Mouse (Mus musculus): Measurements from ENCODE around the gene Tmem242. TPM values are rescaled to one million over a fixed set of nuclear protein-coding genes. Genes with fewer than 3 reads are reported as not detected.

Gene Tmem242
- polyA plus RNA-seq, 1 experiment from 2014 or later, result 106 TPM

DNA sequence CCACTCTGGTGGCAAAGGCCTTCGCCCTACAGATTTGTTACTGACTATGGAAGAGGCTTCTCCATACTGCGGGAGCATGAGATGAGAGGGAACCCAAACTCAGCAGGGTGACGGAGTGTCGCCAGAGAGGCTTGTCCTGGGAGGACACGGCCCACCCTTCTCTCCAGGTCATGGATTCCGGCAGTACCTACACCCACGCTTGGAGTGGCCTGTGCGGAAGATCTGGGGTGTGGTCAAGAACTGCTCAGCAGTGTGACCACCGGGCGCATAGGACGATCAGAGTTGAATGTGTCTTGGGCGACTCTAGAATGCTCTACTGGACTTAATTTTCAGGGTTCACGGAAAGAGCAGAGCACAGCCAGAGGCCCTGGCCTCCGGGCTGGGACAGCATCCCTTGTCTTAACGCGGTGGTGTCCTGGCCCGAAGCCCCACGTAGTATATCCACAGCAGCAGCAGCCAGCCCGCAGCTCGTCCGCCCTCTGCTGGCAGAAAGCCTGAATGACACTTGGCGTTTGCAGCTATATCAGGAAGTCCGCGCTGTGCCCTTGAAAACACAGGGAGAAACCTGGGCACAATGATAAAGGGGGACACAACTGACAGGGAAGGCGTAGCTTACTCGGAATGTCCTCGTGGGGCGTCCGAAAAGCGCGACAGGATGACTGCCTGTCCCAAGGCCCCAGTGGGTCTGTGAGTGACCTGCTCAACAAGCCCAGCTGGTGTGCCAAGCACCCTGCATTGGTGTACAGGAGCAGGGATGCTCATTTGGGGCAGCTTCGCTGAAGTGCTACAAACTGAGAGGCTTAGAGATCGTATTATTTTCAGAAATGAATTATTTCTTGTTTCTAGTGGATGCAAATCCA, 42.7 kb downstream of the Tmem242 start:
- Histone ChIP-seq H3K9ac (peak overlapping the region; percentile 63; the same call in 1 of the 2 replicates), H3K27ac (no peak overlapping the region), H3K27me3 (peaks cover 12% of the 10 kb centered on the region; the same call in 1 of the 2 replicates), H3K36me3 (no peaks in the 10 kb centered on the region), H3K4me2 (peak overlapping the region; percentile 36; the same call in 1 of the 2 replicates), H3K9me3 (no peaks in the 10 kb centered on the region), H3K4me3 (no peak overlapping the region), H3K4me1 (replicated peaks) (peaks cover 11% of the 10 kb centered on the region)
- ATAC-seq (ENCODE audit: low FRiP score), result peak; percentile 76
- WGBS, result 30% methylated on average over 33 of the region's 33 CpGs

DNA sequence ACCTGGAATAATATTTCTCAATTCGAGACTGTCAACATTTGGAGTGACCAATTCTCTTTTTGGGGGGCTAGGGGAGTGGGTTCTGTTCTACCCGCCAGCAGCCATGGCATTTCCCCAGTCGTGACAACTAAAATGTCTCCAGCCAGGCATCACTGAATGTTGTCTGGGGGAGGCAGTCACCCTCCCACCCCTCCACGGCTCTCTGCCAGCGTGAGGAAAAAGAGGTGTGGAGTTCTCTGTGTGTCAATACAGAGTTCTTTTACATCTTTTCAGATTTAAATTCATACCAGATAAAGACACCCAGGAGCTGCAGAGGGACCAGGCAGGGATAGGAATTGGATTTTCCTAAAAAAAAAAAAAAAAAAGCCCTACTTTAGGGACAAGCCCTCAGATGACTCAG, 43.8 kb downstream of the Tmem242 start:
- 67% methylated on average over 5 of the region's 5 CpGs for WGBS
- no peak for ATAC-seq (ENCODE audit: low FRiP score)
- no peak overlapping the region for H3K4me2 ChIP-seq

DNA sequence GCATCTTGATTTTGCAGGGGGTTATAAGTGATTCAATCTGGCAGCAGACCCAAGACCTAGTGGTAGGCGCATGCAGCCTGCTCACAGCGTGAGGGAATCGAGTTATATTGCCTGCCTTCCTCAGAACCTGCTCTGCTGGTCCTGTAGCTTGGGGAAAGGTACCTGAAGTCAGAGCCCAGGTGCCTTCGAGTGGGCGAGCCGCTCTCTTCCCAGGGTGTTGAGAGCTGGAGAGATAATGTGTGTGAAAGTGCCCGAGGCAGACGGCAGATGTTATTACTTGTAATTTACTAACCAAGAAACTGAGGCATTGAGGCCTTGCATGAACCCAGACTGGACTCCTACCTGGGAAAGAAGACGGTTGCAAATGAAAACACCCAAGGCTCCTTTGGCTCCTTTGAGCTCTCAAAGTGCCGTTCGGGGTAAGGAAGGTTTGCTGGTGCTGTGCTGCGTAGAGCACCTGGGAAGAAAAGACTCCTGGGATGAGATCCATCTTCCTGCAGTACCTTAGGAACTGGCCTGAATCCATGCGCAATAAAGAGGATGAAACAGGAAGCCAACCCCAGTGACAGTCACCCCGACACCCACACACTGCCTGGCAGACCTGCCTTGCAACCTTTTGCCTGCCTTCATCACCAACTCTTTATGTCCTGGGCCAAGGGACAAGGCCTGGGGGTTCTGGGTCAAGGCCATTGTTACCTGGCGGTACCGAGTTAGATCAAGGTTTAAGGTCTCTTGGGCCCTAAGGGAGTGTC, 44.4 kb downstream of the Tmem242 start:
- no peak for ATAC-seq (ENCODE audit: low FRiP score)
- Histone ChIP-seq H3K4me1 (replicated peaks) (peaks cover 14% of the 10 kb centered on the region), H3K4me3 (no peak overlapping the region), H3K27me3 (peaks cover 12% of the 10 kb centered on the region; the same call in 1 of the 2 replicates), H3K9me3 (no peaks in the 10 kb centered on the region), H3K9ac (no peak overlapping the region), H3K27ac (no peak overlapping the region), H3K36me3 (no peaks in the 10 kb centered on the region), H3K4me2 (no peak overlapping the region)
- 90% methylated on average over 16 of the region's 16 CpGs for WGBS

More for the DNA sequence above, 43.8 kb downstream of the Tmem242 start:
- H3K9ac ChIP-seq, result no peak overlapping the region
- H3K4me1 ChIP-seq (replicated peaks), result peaks cover 10% of the 10 kb centered on the region
- H3K36me3 ChIP-seq, result no peaks in the 10 kb centered on the region
- no peak overlapping the region for H3K27ac ChIP-seq
- H3K27me3 ChIP-seq, result peaks cover 12% of the 10 kb centered on the region; the same call in 1 of the 2 replicates
- no peak overlapping the region for H3K4me3 ChIP-seq
- H3K9me3 ChIP-seq, result no peaks in the 10 kb centered on the region

DNA sequence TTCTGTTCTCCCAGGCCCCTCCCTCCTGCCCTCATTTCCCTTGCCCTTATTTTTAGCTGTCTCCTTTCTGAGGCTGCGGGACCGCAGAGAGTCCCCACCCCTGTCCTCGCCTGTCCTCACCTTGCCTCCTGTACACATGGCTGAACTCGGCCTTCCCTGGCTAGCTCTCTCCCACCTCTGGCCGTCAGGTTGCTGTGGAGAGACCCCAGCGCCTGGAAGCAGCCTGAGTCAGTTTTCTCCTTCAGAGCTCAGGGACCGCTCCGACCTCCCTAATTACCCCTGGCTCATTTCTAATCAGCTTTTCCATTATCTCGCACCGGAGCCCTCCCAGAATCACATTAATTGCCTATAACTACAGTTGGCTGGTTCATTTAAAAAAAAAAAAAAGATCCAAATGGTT, 49.4 kb downstream of the Tmem242 start:
- Histone ChIP-seq H3K27ac (peak overlapping the region; percentile 63), H3K9me3 (no peaks in the 10 kb centered on the region), H3K4me3 (no peak overlapping the region), H3K9ac (no peak overlapping the region), H3K4me1 (replicated peaks) (peaks cover 22% of the 10 kb centered on the region), H3K27me3 (no peaks in the 10 kb centered on the region), H3K36me3 (no peaks in the 10 kb centered on the region), H3K4me2 (no peak overlapping the region)
- ATAC-seq (ENCODE audit: low FRiP score), result peak; percentile 63; the same call in 1 of the 2 replicates
- WGBS, result 49% methylated on average over 10 of the region's 10 CpGs

DNA sequence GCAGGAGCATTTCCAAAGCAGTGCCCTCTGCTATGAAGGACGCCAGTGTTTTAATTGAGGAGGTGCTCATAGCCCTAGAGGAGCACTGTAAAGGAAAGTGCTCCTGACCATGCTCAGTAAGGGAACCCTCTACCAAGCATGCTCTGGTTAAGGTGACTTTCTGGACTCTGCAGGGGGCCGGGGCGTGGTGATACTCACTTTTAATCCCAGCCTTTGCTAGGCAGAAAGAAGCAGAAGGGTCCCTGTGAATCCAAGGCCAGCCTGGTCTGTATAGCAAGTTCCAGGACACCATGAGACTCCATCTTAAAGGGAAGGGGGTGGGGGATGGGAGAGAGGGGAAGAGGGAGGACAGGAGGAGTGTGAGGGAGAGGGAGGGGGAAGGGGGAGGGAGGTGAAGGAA, 51.7 kb downstream of the Tmem242 start:
- WGBS, result 68% methylated on average over 3 of the region's 3 CpGs
- H3K9me3 ChIP-seq, result no peaks in the 10 kb centered on the region
- H3K4me1 ChIP-seq (replicated peaks), result peaks cover 22% of the 10 kb centered on the region
- no peak overlapping the region for H3K9ac ChIP-seq
- ATAC-seq (ENCODE audit: low FRiP score), result no peak
- no peaks in the 10 kb centered on the region for H3K36me3 ChIP-seq
- H3K27me3 ChIP-seq, result no peaks in the 10 kb centered on the region
- no peak overlapping the region for H3K4me2 ChIP-seq
- no peak overlapping the region for H3K4me3 ChIP-seq
- H3K27ac ChIP-seq, result no peak overlapping the region

DNA sequence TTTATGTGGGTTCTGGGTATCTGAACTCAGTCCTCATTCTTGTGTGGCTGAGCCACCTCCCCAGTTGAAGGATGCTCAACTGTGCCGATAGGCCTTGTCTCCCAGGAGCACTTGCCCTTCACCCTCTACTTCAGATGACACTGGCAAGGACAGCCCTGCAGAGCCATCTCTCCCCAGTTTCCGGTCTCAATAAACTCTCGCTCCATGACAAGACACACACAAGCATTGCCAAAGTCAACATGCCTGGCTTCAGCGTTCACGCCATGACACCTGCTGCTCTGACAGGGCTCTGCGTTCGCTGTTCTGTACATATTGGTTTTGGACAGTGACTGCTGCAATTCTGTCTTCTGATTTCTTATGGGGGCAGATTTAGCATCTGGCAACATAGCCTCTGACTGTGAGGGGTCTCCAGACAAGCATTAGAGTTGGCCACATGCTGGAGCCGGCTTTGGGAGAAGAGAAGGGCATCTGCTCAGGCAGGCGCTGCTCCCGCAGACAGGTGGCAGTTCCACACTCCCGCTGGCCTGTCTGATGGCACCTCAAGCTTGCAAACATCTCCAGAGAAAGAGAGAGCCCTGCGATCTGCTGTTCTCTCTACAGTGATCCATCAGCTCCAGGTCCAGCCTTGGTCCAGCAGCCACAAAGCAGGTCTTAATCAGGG, 53.0 kb downstream of the Tmem242 start:
- Histone ChIP-seq H3K9ac (no peak overlapping the region), H3K27me3 (no peaks in the 10 kb centered on the region), H3K27ac (no peak overlapping the region), H3K36me3 (no peaks in the 10 kb centered on the region), H3K9me3 (no peaks in the 10 kb centered on the region), H3K4me2 (no peak overlapping the region), H3K4me1 (replicated peaks) (peaks cover 22% of the 10 kb centered on the region), H3K4me3 (no peak overlapping the region)
- no peak for ATAC-seq (ENCODE audit: low FRiP score)
- WGBS, result 84% methylated on average over 12 of the region's 12 CpGs

DNA sequence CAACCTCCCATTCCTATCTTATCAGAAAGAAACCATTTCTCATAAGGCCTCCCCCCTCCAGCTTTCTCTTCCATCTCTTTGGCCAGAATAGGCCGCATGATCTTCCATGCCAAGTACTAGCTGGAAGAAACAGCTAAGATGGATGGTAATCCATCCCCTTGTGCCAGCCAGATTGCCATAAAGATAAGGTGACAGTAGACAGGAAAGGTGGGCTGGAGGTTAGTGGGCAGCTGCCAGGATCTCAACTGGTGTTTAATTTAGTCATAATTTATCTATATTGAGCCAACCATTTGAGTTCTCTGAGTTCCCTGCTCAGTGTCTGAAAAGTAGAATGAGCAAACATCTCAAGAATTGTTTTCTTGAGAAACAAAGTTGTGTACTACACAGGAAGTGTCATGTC, 54.4 kb downstream of the Tmem242 start:
- H3K4me3 ChIP-seq, result no peak overlapping the region
- H3K9me3 ChIP-seq, result no peaks in the 10 kb centered on the region
- WGBS, result 96% methylated on average over 1 of the region's 1 CpGs
- no peak overlapping the region for H3K9ac ChIP-seq
- H3K27me3 ChIP-seq, result no peaks in the 10 kb centered on the region
- no peaks in the 10 kb centered on the region for H3K36me3 ChIP-seq
- no peak overlapping the region for H3K4me2 ChIP-seq
- no peak overlapping the region for H3K27ac ChIP-seq
- no peak for ATAC-seq (ENCODE audit: low FRiP score)
- peaks cover 15% of the 10 kb centered on the region for H3K4me1 ChIP-seq (replicated peaks)

DNA sequence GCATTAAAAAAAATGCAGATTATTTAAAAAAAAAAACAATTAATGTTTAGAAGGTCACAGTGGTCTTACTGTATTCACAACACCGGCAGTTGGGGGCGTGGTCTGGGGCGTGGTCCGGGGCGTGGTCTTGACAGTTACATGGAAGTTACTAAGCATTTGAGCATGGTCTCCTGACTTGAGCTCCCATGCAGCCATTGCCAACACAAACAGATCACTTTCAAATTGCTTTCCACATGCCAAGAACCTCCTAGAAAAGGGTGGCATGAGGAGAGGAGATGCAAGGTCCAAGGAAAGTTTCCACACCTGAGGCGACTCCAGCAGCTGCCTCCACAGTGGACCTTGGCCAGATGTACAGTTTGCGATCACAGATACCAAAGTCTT, 62.1 kb downstream of the Tmem242 start:
- no peaks in the 10 kb centered on the region for H3K9me3 ChIP-seq
- no peaks in the 10 kb centered on the region for H3K36me3 ChIP-seq
- peaks cover 14% of the 10 kb centered on the region for H3K4me1 ChIP-seq (replicated peaks)
- 34% methylated on average over 7 of the region's 7 CpGs for WGBS
- no peak overlapping the region for H3K9ac ChIP-seq
- no peak for ATAC-seq (ENCODE audit: low FRiP score)
- H3K27ac ChIP-seq, result no peak overlapping the region
- 0 out of 2 replicates have a peak, but pooled peaks cover 5% of the 10 kb centered on the region for H3K27me3 ChIP-seq
- peak overlapping the region; percentile 24 for H3K4me2 ChIP-seq
- no peak overlapping the region for H3K4me3 ChIP-seq

DNA sequence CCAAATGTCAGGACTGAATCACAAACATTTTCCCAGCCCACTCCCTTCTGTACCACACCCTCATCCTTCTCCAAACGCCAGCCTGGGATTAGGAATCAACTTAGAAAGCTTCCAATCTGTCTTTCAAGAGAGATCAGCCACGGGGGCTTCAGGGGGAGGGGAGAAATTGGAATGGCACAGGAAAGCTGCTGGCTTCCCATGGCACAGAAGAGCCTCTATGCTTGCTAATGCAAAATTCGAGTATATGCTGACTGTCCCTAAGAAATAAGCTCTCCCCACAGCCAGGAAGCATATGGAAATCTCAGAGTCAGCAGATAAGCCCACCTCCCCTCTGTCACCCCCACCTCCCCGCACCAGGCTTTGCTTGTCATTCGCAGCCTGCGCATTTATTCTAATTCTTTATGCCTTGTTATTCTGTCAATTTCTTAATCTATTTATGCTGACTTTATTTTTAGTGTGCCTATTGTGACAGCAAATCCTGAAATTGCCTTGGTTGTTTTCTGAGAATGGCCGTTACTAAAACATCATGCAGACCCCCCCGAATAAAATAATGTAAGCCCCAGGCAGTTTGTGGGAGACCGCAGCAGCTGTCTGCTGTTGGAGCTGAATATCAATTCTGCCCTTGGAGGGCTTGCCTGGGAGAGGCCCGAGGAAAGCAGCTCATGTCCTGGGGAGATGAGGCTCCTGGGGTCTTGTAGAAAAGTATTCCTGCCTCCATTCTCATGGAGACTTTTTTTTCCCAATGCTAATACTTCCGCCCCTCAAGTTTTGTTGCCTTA, 62.7 kb downstream of the Tmem242 start:
- Histone ChIP-seq H3K4me2 (peak overlapping the region; percentile 24), H3K9ac (peak overlapping the region; percentile 35; the same call in 1 of the 2 replicates), H3K27ac (peak overlapping the region; percentile 40), H3K9me3 (no peaks in the 10 kb centered on the region), H3K27me3 (0 out of 2 replicates have a peak, but pooled peaks cover 5% of the 10 kb centered on the region), H3K36me3 (no peaks in the 10 kb centered on the region), H3K4me1 (replicated peaks) (peaks cover 14% of the 10 kb centered on the region), H3K4me3 (no peak overlapping the region)
- 20% methylated on average over 11 of the region's 11 CpGs for WGBS
- ATAC-seq (ENCODE audit: low FRiP score), result no peak

DNA sequence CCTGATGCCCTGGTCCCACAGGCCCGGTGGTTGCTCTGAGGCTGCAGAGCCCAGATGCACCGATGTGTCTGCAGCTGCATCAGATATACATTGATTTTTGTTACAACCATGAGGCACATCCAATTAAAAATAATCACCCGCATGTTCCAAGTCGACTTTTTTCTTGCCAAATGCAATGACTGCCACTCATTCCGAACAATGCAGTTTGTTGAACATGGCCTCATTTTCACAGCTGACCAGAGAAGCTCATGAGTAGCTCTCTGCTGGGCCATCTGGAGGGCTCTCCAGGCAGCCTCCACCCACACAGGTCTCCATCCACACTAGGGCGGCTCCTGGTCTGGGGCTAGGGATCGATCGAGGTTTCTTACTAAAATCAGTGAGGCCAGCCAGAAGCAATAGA, 67.1 kb downstream of the Tmem242 start:
- Histone ChIP-seq H3K4me3 (no peak overlapping the region), H3K27me3 (0 out of 2 replicates have a peak, but pooled peaks cover 5% of the 10 kb centered on the region), H3K9ac (no peak overlapping the region), H3K9me3 (no peaks in the 10 kb centered on the region), H3K4me2 (no peak overlapping the region), H3K27ac (no peak overlapping the region), H3K36me3 (no peaks in the 10 kb centered on the region), H3K4me1 (replicated peaks) (peaks cover 12% of the 10 kb centered on the region)
- WGBS, result 70% methylated on average over 8 of the region's 8 CpGs
- no peak for ATAC-seq (ENCODE audit: low FRiP score)

DNA sequence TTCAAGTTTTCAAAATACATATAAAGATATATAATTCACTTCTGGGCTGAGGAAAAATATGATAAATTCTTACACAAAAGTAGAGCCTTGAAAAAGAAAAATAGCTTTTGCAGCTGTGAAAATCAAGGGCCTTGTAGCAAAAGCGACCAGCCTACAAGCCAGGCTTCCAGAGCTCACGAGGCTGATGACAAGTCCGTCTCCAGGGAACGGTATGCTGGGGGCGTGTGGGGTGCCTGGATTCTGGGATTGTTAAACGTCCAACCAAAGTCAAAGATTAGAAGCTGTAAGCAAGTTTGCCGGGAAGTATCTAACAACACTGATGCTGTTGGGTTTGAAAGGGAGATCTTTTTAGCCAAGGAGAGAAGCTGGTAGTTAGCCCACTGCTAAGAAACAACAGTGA, 68.5 kb downstream of the Tmem242 start:
- no peak for ATAC-seq (ENCODE audit: low FRiP score)
- WGBS, result 52% methylated on average over 7 of the region's 7 CpGs

More for the DNA sequence above, 68.5 kb downstream of the Tmem242 start:
- no peak overlapping the region for H3K4me3 ChIP-seq
- no peak overlapping the region for H3K9ac ChIP-seq
- H3K27me3 ChIP-seq, result 0 out of 2 replicates have a peak, but pooled peaks cover 5% of the 10 kb centered on the region
- no peaks in the 10 kb centered on the region; the same call in 1 of the 2 replicates for H3K4me1 ChIP-seq (replicated peaks)
- no peak overlapping the region for H3K27ac ChIP-seq
- no peaks in the 10 kb centered on the region for H3K9me3 ChIP-seq
- no peak overlapping the region for H3K4me2 ChIP-seq
- H3K36me3 ChIP-seq, result no peaks in the 10 kb centered on the region

Measured in hindbrain, embryonic 13.5 days (tissue).